Mouse (Mus musculus) intestine, embryonic 14.5 days (tissue): ENCODE measurements around the gene Gmppb. TPM values are rescaled to one million over a fixed set of nuclear protein-coding genes. Genes with fewer than 3 reads are reported as not detected.
"Not testable (repeated sequence)": the region's sequence is repeated elsewhere in the genome, so short reads cannot be mapped to it uniquely, and the experiment has no call there.

Experiments used
- ATAC-seq: fragments of 200-750 bp; cut with Nextera tagmentation; replicated peaks from 2 replicates; pipeline ENCODE4 v1.8.0; 2017; ENCODE audit warnings: low read depth, moderate number of reproducible peaks, moderate TSS enrichment, moderate library complexity; ENCODE audit not compliant: low FRiP score, low TSS enrichment
- DNase-seq: peaks from one replicate; pipeline ENCODE4 v3.0.0-alpha.2; 2018; ENCODE audit warnings: low spot score
- H3K27ac ChIP-seq: fragments of 300-500 bp; sonication (generic); 2 replicates; pipeline ENCODE4 v1.5.1; 2014; ENCODE audit warnings: low read depth, mild to moderate bottlenecking, control low read depth
- H3K27me3 ChIP-seq: fragments of 300-500 bp; sonication (generic); replicated peaks from 2 replicates; pipeline ENCODE4 v1.6.1; 2014; ENCODE audit warnings: low read length, control low read depth; ENCODE audit not compliant: control insufficient read depth, insufficient read depth
- H3K36me3 ChIP-seq: fragments of 300-500 bp; sonication (generic); 2 replicates; pipeline ENCODE4 v1.6.1; 2014; ENCODE audit warnings: low read length, control low read depth; ENCODE audit not compliant: control insufficient read depth, insufficient read depth
- H3K4me1 ChIP-seq: fragments of 300-500 bp; sonication (generic); replicated peaks from 2 replicates; pipeline ENCODE4 v1.6.1; 2014; ENCODE audit warnings: low read length, control low read depth, mixed read lengths; ENCODE audit not compliant: control insufficient read depth, insufficient read depth
- H3K4me2 ChIP-seq: fragments of 300-500 bp; sonication (generic); 2 replicates; pipeline ENCODE4 v1.6.1; 2014; ENCODE audit warnings: low read length
- H3K4me3 ChIP-seq: fragments of 300-500 bp; sonication (generic); 2 replicates; pipeline ENCODE4 v1.5.1; 2014; ENCODE audit warnings: low read depth, low read length, control low read depth, mixed read lengths
- H3K9ac ChIP-seq: fragments of 300-500 bp; sonication (generic); 2 replicates; pipeline ENCODE4 v1.6.1; 2014; ENCODE audit warnings: mild to moderate bottlenecking, low read length
- H3K9me3 ChIP-seq: fragments of 300-500 bp; sonication (generic); 2 replicates; pipeline ENCODE4 v1.6.1; 2016; ENCODE audit warnings: low read length, control low read depth; ENCODE audit not compliant: control insufficient read depth
- WGBS: fragments of 180-500 bp; shearing (Covaris S2); extraction: QIAGEN DNeasy Blood & Tissue Kit; methylation state at CpG from one replicate; pipeline ENCODE4 v1.1.7; 2014; 5-methylcytosine and 5-hydroxymethylcytosine counted together
- polyA plus RNA-seq: library from polyadenylated mRNA; unstranded; fragments of >200 nt; fragmentation: Nextera tagmentation; extraction: Ambion mirVana; gene quantifications from 2 replicates; pipeline ENCODE4 v1.2.1, GENCODE M21; 2014

The Gmppb gene
- polyA plus RNA-seq = 29.1 and 33.5 TPM in 2 replicates

DNA sequence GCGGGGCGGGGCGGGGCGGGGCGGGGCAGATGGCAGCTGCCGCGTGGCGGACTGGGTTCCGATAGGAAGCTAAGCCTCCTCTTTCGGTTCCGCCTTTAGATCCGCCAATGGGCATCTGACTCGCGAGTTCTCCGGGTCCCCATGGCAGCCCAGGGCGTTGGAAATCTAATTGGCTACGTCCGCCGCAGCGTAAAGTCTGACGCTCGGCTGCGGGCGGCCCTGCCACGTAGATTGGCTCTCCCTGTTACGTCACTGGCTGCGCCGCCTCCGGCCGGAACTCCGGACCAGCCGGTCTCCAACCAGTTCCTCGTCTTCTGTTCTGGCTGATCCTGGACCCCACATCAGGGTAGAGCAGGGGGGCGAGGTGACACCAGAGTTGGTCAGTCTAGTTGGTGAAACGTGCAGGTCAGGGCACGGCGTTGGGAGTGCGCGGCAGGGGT, at the start of gene Gmppb:
TSS of gene Gmppb (plus strand) at position 227 of the 440 bp plus-strand sequence.
- Histone ChIP-seq H3K27ac (peak within 1 kb of the TSS; percentile 80), H3K9me3 (no peaks in the 10 kb centered on the region), H3K27me3 (no peaks in the 10 kb centered on the region), H3K4me3 (peak within 1 kb of the TSS; percentile 91), H3K4me2 (peak within 1 kb of the TSS; percentile 93), H3K4me1 (peaks cover 19% of the 10 kb centered on the region; the same call in 1 of the 2 replicates), H3K36me3 (peaks cover 57% of the 10 kb centered on the region), H3K9ac (peak within 1 kb of the TSS; percentile 82)
- WGBS = under 1% methylated on average over 39 of the region's 39 CpGs
- ATAC-seq = peak; percentile 91
- DNase-seq = peak; percentile 96

DNA sequence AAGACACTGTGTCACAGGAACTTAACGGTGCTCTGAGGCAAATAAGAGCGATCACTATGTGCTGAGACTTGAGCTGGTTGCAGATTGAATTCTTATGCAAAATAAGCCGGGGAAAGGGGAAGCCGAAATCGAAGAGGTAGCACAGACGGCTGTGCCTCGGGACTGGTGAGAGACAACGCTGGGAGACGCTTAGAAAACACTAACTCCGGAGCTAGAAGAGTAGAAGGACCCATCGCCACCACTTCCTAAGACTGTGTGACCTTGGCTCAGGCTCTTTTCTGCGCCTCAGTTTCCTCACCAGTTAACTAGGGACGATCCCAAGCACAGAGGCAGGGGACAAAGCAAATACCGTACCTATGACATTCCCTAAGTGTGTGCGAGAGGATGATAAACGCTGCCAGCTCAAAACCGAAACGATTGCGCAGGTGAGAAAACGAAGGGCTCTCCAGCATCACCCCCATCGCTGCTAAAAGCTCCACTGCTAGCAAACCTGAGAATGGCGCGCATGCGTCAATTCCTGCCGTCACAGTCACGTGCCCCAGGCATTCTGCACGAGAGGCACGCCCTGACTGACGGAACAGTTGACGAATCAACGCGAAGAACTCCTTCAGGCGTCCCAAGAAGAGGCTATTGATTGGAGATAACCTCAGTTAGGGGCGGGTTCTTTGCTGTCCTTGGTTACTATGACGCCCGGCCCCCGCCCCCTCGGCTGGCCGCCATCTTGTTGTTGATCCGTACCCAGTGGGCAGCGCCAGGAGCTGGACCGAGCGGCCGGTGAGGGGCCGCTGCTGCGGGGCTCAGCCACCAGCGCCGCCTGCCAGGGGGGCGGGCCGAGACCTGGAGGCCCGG, 46.9 kb upstream of the Gmppb start, which contains the start of gene Ip6k1:
TSS of gene Ip6k1 (plus strand) at position 580 of the 849 bp plus-strand sequence.
- peak; percentile 99 for ATAC-seq
- peak within 1 kb of the TSS; percentile 91 for H3K4me2 ChIP-seq
- peaks cover 19% of the 10 kb centered on the region for H3K4me1 ChIP-seq
- peak within 1 kb of the TSS; percentile 93 for H3K27ac ChIP-seq
- no peaks in the 10 kb centered on the region for H3K27me3 ChIP-seq
- no peaks in the 10 kb centered on the region for H3K9me3 ChIP-seq
- peak within 1 kb of the TSS; percentile 98 for H3K4me3 ChIP-seq
- H3K36me3 ChIP-seq = no peaks in the 10 kb centered on the region
- DNase-seq = peak; percentile 100
- WGBS = under 1% methylated on average over 51 of the region's 51 CpGs
- H3K9ac ChIP-seq = peak within 1 kb of the TSS; percentile 93

DNA sequence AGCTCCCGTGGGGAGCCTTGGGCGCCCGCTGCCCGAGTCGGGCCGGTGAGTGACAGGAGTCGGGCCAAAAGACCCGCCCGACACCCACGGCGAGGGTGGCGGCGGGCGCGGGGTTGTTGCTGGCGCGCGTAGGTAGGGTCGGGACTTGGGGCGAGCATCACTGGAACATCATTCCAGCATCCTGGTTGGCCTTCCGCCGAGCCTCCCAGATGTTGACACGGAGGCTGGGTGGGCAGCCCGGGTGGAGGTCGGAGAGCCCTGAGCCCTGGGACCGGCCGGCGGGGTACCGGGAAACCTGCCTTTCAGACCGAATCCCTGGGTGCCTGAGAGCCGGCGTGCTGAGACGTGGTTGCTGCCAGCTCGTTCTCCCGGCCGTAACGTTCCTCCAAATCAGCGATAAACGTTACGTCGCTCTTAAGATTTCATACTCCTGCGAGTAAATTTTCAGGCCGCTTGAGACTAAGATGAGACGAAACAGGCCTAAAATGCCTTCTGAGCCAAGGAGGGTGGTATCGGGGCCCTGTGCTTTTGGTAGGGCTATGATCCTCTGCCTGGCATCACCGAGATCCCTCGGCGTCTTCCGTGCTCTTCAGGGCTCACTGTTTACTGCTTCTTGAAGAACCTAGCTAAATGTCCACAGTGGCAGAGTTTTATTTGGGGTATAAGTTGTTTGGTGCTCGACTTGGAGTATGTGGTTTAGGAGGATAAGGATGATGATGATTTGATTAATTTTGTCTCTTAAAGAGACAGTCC, 46.1 kb upstream of the Gmppb start:
- no peaks in the 10 kb centered on the region for H3K36me3 ChIP-seq
- under 1% methylated on average over 49 of the region's 50 CpGs for WGBS
- no peaks in the 10 kb centered on the region for H3K27me3 ChIP-seq

DNA sequence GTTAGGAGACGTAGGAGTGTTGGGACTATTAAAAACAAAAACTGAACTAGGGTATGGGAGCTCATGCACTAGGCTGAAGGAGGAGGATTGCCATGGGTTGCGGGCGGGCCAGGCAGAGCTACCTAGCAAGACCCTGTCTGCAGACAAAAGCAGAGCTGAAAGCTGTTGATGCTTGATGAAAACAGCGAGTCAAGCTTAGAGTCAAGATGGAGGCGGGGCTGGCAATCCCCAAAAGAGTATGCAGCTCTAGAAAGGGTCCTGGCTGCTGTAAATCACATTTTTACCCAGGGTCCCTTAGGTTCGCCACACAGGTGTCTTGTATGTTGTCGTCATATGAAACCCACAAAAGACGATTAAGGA, 45.5 kb upstream of the Gmppb start:
- ATAC-seq (no peak), DNase-seq (peak; percentile 60)

More for the DNA sequence above, 46.1 kb upstream of the Gmppb start:
- peak overlapping the region; percentile 98 for H3K4me3 ChIP-seq
- DNase-seq = no peak
- peak overlapping the region; percentile 93 for H3K9ac ChIP-seq
- H3K9me3 ChIP-seq = no peaks in the 10 kb centered on the region
- peak overlapping the region; percentile 93 for H3K27ac ChIP-seq
- peak overlapping the region; percentile 82 for H3K4me2 ChIP-seq
- peaks cover 19% of the 10 kb centered on the region for H3K4me1 ChIP-seq
- ATAC-seq = peak; percentile 61

DNA sequence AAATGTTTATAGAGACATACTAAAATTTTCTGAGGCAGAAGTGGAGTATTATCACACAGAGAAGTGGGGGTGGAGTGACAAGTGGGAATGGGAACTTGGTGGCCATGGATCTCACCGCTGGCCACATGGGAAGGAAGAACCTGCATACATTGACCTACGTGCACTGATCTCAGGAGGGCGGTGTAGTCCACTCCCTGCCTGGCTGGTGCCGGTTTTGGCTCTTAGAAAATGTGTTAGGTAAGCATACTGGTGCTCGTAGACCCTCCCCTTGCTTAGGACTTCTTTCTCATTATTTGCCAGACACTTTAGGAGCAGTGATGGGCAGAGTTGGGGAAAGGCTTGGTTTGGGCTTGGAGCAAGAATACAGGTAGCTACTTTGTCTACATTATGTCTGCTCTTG, 41.0 kb upstream of the Gmppb start:
- no peak overlapping the region for H3K4me3 ChIP-seq
- no peak overlapping the region for H3K27ac ChIP-seq
- 91% methylated on average over 5 of the region's 5 CpGs for WGBS
- H3K9ac ChIP-seq = no peak overlapping the region
- H3K9me3 ChIP-seq = no peaks in the 10 kb centered on the region
- H3K36me3 ChIP-seq = 0 out of 2 replicates have a peak, but pooled peaks cover 6% of the 10 kb centered on the region
- H3K27me3 ChIP-seq = no peaks in the 10 kb centered on the region
- H3K4me2 ChIP-seq = no peak overlapping the region
- ATAC-seq (no peak), DNase-seq (no peak)
- peaks cover 13% of the 10 kb centered on the region for H3K4me1 ChIP-seq

More for the DNA sequence above, 45.5 kb upstream of the Gmppb start:
- 14% methylated on average over 8 of the region's 8 CpGs for WGBS
- peak overlapping the region; percentile 82 for H3K4me2 ChIP-seq
- no peaks in the 10 kb centered on the region for H3K27me3 ChIP-seq
- H3K4me3 ChIP-seq = peak overlapping the region; percentile 98
- H3K27ac ChIP-seq = peak overlapping the region; percentile 93
- no peaks in the 10 kb centered on the region for H3K9me3 ChIP-seq
- H3K36me3 ChIP-seq = no peaks in the 10 kb centered on the region
- H3K9ac ChIP-seq = peak overlapping the region; percentile 93
- H3K4me1 ChIP-seq = peaks cover 19% of the 10 kb centered on the region

DNA sequence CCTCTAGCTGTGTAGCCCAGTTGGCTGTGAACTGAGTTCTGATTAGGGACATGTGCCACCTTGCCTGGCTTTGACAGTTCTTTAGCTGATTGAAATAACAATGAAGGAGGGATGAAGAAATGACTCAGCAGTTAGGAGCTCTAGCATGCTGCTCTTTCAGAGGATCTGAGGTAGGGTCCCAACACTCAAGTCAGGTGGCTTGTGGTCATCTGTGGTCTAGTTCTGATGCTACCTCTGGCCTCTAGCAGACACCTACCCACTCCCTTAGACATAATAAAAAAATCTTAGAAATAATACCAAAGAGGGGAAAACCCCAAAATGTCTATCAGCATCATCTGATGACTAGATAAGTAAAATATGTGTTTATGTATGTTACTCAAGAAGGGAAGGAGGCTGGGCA, 38.7 kb upstream of the Gmppb start:
- Histone ChIP-seq H3K4me1 (no peaks in the 10 kb centered on the region), H3K36me3 (peaks cover 8% of the 10 kb centered on the region; the same call in 1 of the 2 replicates), H3K9me3 (no peaks in the 10 kb centered on the region), H3K9ac (no peak overlapping the region), H3K4me2 (no peak overlapping the region), H3K4me3 (no peak overlapping the region), H3K27me3 (no peaks in the 10 kb centered on the region), H3K27ac (no peak overlapping the region)
- no peak for DNase-seq
- no peak for ATAC-seq

DNA sequence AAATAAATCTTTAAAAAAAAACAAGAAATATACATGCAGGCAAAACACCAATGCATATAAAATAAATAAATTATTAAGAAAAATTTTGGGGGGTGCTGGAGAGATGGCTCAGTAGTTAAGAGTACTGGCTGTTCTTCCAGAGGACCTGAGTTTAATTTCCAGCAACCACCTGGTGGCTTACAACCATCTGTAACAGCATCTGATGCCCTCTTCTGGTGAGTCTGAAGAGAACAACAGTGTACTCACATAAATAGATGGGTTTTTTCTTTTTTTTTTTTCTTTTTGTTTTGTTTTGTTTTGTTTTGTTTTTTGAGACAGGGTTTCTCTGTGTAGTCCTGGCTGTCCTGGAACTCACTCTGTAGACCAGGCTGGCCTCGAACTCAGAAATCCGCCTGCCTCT, 35.5 kb upstream of the Gmppb start:
- H3K27ac ChIP-seq, H3K4me3 ChIP-seq, DNase-seq, H3K27me3 ChIP-seq, ATAC-seq, H3K4me1 ChIP-seq, H3K9ac ChIP-seq, H3K4me2 ChIP-seq, H3K9me3 ChIP-seq: not testable (repeated sequence)
- H3K36me3 ChIP-seq = peaks cover 20% of the 10 kb centered on the region; the same call in 1 of the 2 replicates
- WGBS = 89% methylated on average over 2 of the region's 2 CpGs

DNA sequence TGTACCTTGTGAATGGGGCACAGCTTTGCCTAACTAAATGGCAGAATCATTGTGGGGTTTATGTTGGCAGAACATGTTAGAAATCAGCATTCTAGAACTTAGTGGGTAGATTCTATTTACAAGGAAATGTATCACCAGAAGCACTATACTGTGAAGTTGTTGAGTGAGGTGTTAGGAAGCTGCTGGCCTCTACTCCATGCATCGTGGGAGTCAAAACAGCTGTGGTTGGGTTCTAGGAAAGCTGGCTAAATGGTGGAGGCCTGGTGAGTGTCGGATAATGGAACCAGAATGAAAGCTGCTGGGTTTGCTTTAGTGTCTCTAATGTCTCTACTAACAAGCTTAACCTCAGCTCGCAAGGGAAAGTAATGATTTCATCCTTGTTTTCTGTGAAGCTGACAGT, 31.9 kb upstream of the Gmppb start:
- H3K27ac ChIP-seq = no peak overlapping the region
- no peak for DNase-seq
- H3K9ac ChIP-seq = no peak overlapping the region
- ATAC-seq = no peak
- no peak overlapping the region for H3K4me2 ChIP-seq
- peaks cover 19% of the 10 kb centered on the region; the same call in 1 of the 2 replicates for H3K36me3 ChIP-seq
- H3K4me3 ChIP-seq = no peak overlapping the region
- H3K4me1 ChIP-seq = peaks cover 4% of the 10 kb centered on the region; the same call in 1 of the 2 replicates
- H3K27me3 ChIP-seq = no peaks in the 10 kb centered on the region
- H3K9me3 ChIP-seq = no peaks in the 10 kb centered on the region
- 77% methylated on average over 3 of the region's 3 CpGs for WGBS
